15 mouse cellular contexts compared by ENCODE assay signal in the genomic region with DNA sequence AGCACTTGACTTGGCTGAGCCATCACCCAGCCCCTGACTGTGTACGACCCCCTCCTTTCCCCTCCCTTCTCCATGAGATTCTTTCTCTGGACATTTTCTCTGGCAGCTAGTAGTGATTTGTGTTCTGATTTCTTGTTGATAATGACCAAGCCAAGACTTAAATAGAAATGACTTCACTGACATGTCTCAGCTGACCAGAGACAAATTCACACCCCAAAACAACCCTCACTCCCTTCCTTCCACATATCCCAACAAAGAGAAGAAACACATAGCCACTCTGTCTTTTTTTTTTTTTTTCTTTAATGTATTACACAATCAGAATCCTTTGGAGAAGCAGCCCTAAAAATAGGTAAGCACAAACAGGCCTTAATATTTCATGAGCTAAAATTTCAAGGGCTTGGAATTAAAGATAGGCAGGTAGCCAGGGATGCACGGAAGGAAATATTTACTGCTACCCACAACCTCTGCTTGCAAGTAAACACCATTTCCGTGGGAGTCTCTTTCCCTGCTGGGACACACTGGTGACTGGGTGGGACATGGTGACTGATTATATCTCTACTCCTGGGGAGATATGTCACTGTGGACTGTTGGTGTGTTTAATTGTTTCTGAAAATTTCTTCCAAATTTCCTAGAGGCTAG.
DNase-seq lines count a peak whose midpoint lies in the region; ATAC-seq and TF ChIP-seq lines count a peak whose summit lies in the region.
"Had no signal": no experiment of that assay in that cellular context is flagged by ENCODE, and none has a peak within 500 bp of the region (broad histone marks: within the 10 kb centered on the region; RNA-seq: fewer than 3 reads in every experiment).

No protein-coding gene starts in this region.

- ATAC-seq in kidney, embryonic 15.5 days (replicated peaks; ENCODE audit: low FRiP score), result no peak
- ATAC-seq: midbrain, embryonic 13.5 days; Patski had no signal

- no peak for TF ChIP-seq POLR2A in kidney, adult 2 months (IDR thresholded peaks at IDR 0.05; ENCODE audit: low read depth, low read length)
- TF ChIP-seq POLR2A in bone marrow macrophage, adult 2 months (IDR thresholded peaks at IDR 0.05; ENCODE audit: borderline replicate concordance, low read depth, low read length), result no peak
- TF ChIP-seq POLR2A in cerebellum, adult 2 months (IDR thresholded peaks at IDR 0.05; ENCODE audit: borderline replicate concordance, insufficient read depth, low read length), result no peak

- H3K4me1 ChIP-seq in kidney, adult 2 months (ENCODE audit: control insufficient read depth, insufficient read depth, low read length), result peaks cover under 1% of the 10 kb centered on the region; the same call in 1 of the 2 replicates
- peaks cover 1% of the 10 kb centered on the region; the same call in 1 of the 2 replicates for H3K4me1 ChIP-seq in kidney, embryonic 15.5 days
- H3K4me1 ChIP-seq in bone marrow macrophage, adult 2 months (ENCODE audit: control insufficient read depth, insufficient read depth, low read length), result peaks cover 15% of the 10 kb centered on the region
- no peaks in the 10 kb centered on the region for H3K4me1 ChIP-seq in cerebellum, adult 2 months (ENCODE audit: control insufficient read depth, insufficient read depth, low read length)

- DNase-seq in adrenal gland, adult 2 months, result peak; percentile 29
- no peak for DNase-seq in adrenal gland, adult 8-10 months
- peak; percentile 76 for DNase-seq in kidney, adult 2 months
- DNase-seq in lung, postnatal 14 days, result peak; percentile 24
- DNase-seq in cerebellum, adult 2 months, result no peak
- DNase-seq in thymus, postnatal 0 days (ENCODE audit: low spot score), result no peak
- DNase-seq: cerebellum, adult 9-10 months; gastrocnemius, postnatal 14 days had no signal

- no peak overlapping the region for H3K9ac ChIP-seq in kidney, embryonic 15.5 days
- H3K9ac ChIP-seq: midbrain, embryonic 13.5 days had no signal

- no peak overlapping the region for H3K4me3 ChIP-seq in kidney, adult 2 months (ENCODE audit: insufficient read depth, low read depth, low read length)
- no peak overlapping the region for H3K4me3 ChIP-seq in kidney, embryonic 15.5 days (replicated peaks)
- H3K4me3 ChIP-seq in bone marrow macrophage, adult 2 months (ENCODE audit: insufficient read depth, low read length), result no peak overlapping the region
- no peak overlapping the region for H3K4me3 ChIP-seq in cerebellum, adult 2 months (replicated peaks; ENCODE audit: insufficient read depth, low read depth, low read length)
- H3K4me3 ChIP-seq: layer of hippocampus, adult 2 months; left cerebral cortex, adult 2 months; midbrain, embryonic 13.5 days had no signal

- no peak for TF ChIP-seq CTCF in kidney, adult 2 months (conservative IDR thresholded peaks at IDR 0.05; ENCODE audit: insufficient read depth, insufficient read length, low read depth, low read length)
- no peak for TF ChIP-seq CTCF in bone marrow macrophage, adult 2 months (IDR thresholded peaks at IDR 0.05; ENCODE audit: low read depth, low read length)
- no peak for TF ChIP-seq CTCF in cerebellum, adult 2 months (IDR thresholded peaks at IDR 0.05; ENCODE audit: borderline replicate concordance, insufficient read depth, low read depth, low read length)

- no peaks in the 10 kb centered on the region for H3K27me3 ChIP-seq in kidney, adult 2 months (replicated peaks; ENCODE audit: control insufficient read depth, insufficient read depth, low read length)
- H3K27me3 ChIP-seq in kidney, embryonic 15.5 days, result no peaks in the 10 kb centered on the region
- no peaks in the 10 kb centered on the region for H3K27me3 ChIP-seq in cerebellum, adult 2 months (ENCODE audit: control insufficient read depth, insufficient read depth, low read length)
- H3K27me3 ChIP-seq: CH12.LX; midbrain, embryonic 13.5 days; Patski had no signal

- no peaks in the 10 kb centered on the region for H3K9me3 ChIP-seq in kidney, embryonic 15.5 days (replicated peaks)
- H3K9me3 ChIP-seq: midbrain, embryonic 13.5 days had no signal

- no peak overlapping the region for H3K4me2 ChIP-seq in kidney, embryonic 15.5 days
- H3K4me2 ChIP-seq: midbrain, embryonic 13.5 days had no signal

- WGBS in kidney, adult 2 months, result 58% methylated on average over 3 of the region's 3 CpGs
- 54% methylated on average over 3 of the region's 3 CpGs for WGBS in kidney, embryonic 15.5 days
- 72% methylated on average over 3 of the region's 3 CpGs for WGBS in cerebellum, adult 2 months

- H3K27ac ChIP-seq in kidney, adult 2 months (ENCODE audit: insufficient read depth, low read depth, low read length), result peak overlapping the region; percentile 60
- H3K27ac ChIP-seq in kidney, embryonic 15.5 days, result no peak overlapping the region
- H3K27ac ChIP-seq in bone marrow macrophage, adult 2 months (ENCODE audit: insufficient read depth, low read depth, low read length), result peak overlapping the region; percentile 58
- H3K27ac ChIP-seq in cerebellum, adult 2 months (ENCODE audit: insufficient read depth, low read length), result no peak overlapping the region
- H3K27ac ChIP-seq: layer of hippocampus, adult 2 months; left cerebral cortex, adult 2 months; midbrain, embryonic 13.5 days had no signal

- no peaks in the 10 kb centered on the region for H3K36me3 ChIP-seq in kidney, adult 2 months (ENCODE audit: control insufficient read depth, insufficient read depth, low read length)
- no peaks in the 10 kb centered on the region for H3K36me3 ChIP-seq in kidney, embryonic 15.5 days
- H3K36me3 ChIP-seq: midbrain, embryonic 13.5 days had no signal

Comparison
In these comparisons a context has a peak if more than half of its experiments do, and no peak if none do; other contexts are left out.
1. DNase-seq: peak in adrenal gland, adult 2 months (single experiment), kidney, adult 2 months (single experiment) and lung, postnatal 14 days (single experiment); none in adrenal gland, adult 8-10 months (single experiment), cerebellum, adult 2 months (0 of 2) and thymus, postnatal 0 days (single experiment).
2. H3K27ac ChIP-seq: peak in kidney, adult 2 months (single experiment) and bone marrow macrophage, adult 2 months (single experiment); none in kidney, embryonic 15.5 days (single experiment) and cerebellum, adult 2 months (single experiment).